Mouse (Mus musculus) forebrain, postnatal 0 days (tissue): Measurements from ENCODE around the gene Arhgef11. TPM values are rescaled to one million over a fixed set of nuclear protein-coding genes. Genes with fewer than 3 reads are reported as not detected.

Source experiments
- ATAC-seq: fragments of 200-750 bp; cut with Nextera tagmentation; 2 replicates; pipeline ENCODE4 v1.8.0; 2017; ENCODE audit warnings: mild to moderate bottlenecking, moderate library complexity
- DNase-seq: peaks from one replicate; pipeline ENCODE4 v3.0.0-alpha.2; 2015
- H3K27ac ChIP-seq: fragments of 300-500 bp; sonication (generic); 2 replicates; pipeline ENCODE4 v1.5.1; 2014; ENCODE audit warnings: low read depth, mild to moderate bottlenecking, antibody characterized with exemption, low read length, moderate library complexity, mixed read lengths
- H3K27me3 ChIP-seq: fragments of 300-500 bp; sonication (generic); 2 replicates; pipeline ENCODE4 v1.6.1; 2014; ENCODE audit warnings: mild to moderate bottlenecking, low read length, mixed read lengths; ENCODE audit not compliant: insufficient read depth
- H3K36me3 ChIP-seq: fragments of 300-500 bp; sonication (generic); 2 replicates; pipeline ENCODE4 v1.6.1; 2014; ENCODE audit warnings: mild to moderate bottlenecking, moderate library complexity; ENCODE audit not compliant: insufficient read depth
- H3K4me1 ChIP-seq: fragments of 300-500 bp; sonication (generic); 2 replicates; pipeline ENCODE4 v1.6.1; 2014; ENCODE audit warnings: antibody characterized with exemption; ENCODE audit not compliant: insufficient read depth
- H3K4me2 ChIP-seq: fragments of 300-500 bp; sonication (generic); 2 replicates; pipeline ENCODE4 v1.6.1; 2014; ENCODE audit warnings: low read depth, mild to moderate bottlenecking, moderate library complexity
- H3K4me3 ChIP-seq: fragments of 300-500 bp; sonication (generic); 2 replicates; pipeline ENCODE4 v1.5.1; 2014; ENCODE audit warnings: low read depth, low read length, mixed read lengths
- H3K9ac ChIP-seq: fragments of 300-500 bp; sonication (generic); 2 replicates; pipeline ENCODE4 v1.6.1; 2014; ENCODE audit warnings: mild to moderate bottlenecking
- H3K9me3 ChIP-seq: fragments of 300-500 bp; sonication (generic); 2 replicates; pipeline ENCODE4 v1.6.1; 2016; ENCODE audit warnings: low read length
- CTCF ChIP-seq: sonication (generic); IDR thresholded peaks from 2 replicates; pipeline ENCODE4 v1.5.1; 2016; ENCODE audit warnings: antibody characterized with exemption, control low read depth, low read depth
- WGBS: fragments of 180-500 bp; shearing (Covaris S2); extraction: QIAGEN DNeasy Blood & Tissue Kit; methylation state at CpG from one replicate; pipeline ENCODE4 v1.1.7; 2014; 5-methylcytosine and 5-hydroxymethylcytosine counted together
- polyA plus RNA-seq: library from polyadenylated mRNA; unstranded; fragments of >200 nt; fragmentation: Nextera tagmentation; extraction: Ambion mirVana; gene quantifications from 2 replicates; pipeline ENCODE4 v1.2.1, GENCODE M21; 2015
- total RNA-seq: library from RNA; depleted of rRNA; stranded (reverse); fragments of >200 nt; gene quantifications from 2 replicates; pipeline ENCODE4 v1.2.3, GENCODE M21; 2014

The Arhgef11 gene
- total and polyA plus RNA-seq, 2 experiments from 2014 or later, result 10.7 to 52.6 TPM

DNA sequence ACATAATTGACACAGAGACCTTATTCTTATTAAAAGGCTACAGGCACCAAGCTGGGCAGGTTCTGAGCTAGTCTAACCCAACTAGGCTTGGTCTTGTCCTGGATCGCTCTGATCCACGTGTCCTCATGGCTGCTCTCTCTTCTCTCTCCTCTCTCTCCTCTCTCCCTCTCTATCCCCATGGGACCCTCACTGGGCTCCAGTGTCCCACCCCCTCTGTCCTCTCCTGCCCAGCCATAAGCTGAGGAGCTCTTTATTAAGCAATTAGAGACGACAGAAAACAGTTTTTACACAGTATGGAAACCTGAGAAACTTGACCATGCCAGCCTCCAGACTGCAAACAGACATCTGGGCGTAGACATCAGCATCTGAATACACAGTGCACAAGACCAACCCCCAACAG, 14.0 kb downstream of the Arhgef11 start:
- Histone ChIP-seq H3K9me3 (no peaks in the 10 kb centered on the region), H3K36me3 (no peaks in the 10 kb centered on the region), H3K4me3 (no peak overlapping the region), H3K27ac (no peak overlapping the region), H3K4me2 (no peak overlapping the region), H3K4me1 (0 out of 2 replicates have a peak, but pooled peaks cover 3% of the 10 kb centered on the region), H3K9ac (no peak overlapping the region), H3K27me3 (no peaks in the 10 kb centered on the region)
- no peak for TF ChIP-seq CTCF
- 75% methylated on average over 4 of the region's 4 CpGs for WGBS
- ATAC-seq (no peak), DNase-seq (no peak)

DNA sequence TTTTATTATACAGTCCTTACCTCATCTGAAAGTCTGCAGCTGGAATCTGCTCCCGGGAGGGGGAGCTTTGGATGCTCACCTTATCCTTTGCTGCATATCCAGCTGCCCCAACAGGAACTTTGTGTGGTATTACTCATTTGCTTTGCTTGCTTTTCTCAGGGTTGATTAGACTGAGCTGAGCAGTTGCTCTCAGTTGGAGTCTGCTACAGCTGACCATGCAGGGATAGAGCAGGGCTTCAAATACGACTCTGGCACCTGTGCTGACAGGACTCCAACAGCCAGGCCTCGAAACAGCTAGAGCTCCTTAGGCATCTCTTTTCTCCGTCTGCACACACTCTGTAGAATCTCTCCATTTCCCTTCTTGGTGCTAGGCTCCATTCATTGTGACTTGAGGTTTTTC, 18.2 kb downstream of the Arhgef11 start:
- no peaks in the 10 kb centered on the region for H3K36me3 ChIP-seq
- 0 out of 2 replicates have a peak, but pooled peaks cover 3% of the 10 kb centered on the region for H3K4me1 ChIP-seq
- ATAC-seq (no peak), DNase-seq (no peak)
- no peaks in the 10 kb centered on the region for H3K27me3 ChIP-seq
- TF ChIP-seq CTCF, result no peak
- no peak overlapping the region for H3K4me2 ChIP-seq
- no peak overlapping the region for H3K9ac ChIP-seq
- no peak overlapping the region for H3K27ac ChIP-seq
- H3K9me3 ChIP-seq, result no peaks in the 10 kb centered on the region
- 59% methylated on average over 4 of the region's 4 CpGs for WGBS
- no peak overlapping the region for H3K4me3 ChIP-seq

DNA sequence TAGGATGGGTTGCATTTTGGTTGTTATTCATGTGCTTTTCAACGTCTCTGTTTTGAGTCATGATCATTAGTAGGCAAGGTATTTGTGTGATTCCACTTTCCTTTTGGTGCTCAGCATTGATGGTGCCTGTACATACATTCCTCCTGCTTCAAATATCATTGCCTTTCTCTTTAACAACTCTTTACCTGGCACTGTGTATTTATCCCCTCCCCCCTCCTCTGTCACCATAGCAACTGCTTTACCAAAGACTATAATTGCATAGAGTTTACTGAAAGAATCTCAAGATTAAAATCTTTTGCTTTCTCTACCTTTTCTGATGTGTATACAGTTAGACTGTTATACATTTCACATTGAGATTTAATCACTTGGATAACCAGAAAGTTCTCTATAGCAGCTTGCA, 26.1 kb downstream of the Arhgef11 start:
- TF ChIP-seq CTCF, result no peak
- DNase-seq (peak; percentile 40), ATAC-seq (peak; percentile 82)
- no peak overlapping the region for H3K4me3 ChIP-seq
- no peak overlapping the region for H3K9ac ChIP-seq
- H3K9me3 ChIP-seq, result no peaks in the 10 kb centered on the region
- no peaks in the 10 kb centered on the region for H3K27me3 ChIP-seq
- H3K27ac ChIP-seq, result no peak overlapping the region
- H3K4me2 ChIP-seq, result no peak overlapping the region
- H3K36me3 ChIP-seq, result no peaks in the 10 kb centered on the region
- H3K4me1 ChIP-seq, result no peaks in the 10 kb centered on the region
- 36% methylated on average over 1 of the region's 1 CpGs for WGBS

DNA sequence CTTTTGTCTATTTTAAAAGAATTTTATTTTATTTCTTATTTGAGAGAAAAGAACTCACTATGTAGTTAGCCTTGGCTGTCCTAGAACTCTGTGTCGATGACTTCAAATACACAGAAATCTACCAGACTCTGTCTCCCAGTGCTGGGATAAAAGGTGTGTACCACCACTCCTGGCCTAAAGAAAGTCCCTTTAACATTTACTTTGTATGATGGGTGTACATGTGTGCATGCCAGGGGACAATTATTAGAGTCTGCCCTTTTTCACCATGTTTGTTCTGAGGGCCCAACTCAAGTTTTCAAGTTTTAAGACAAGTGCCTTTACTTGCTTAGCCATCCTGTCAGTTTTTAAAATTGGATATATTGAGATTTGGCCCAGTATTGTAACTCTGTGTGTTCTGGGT, 28.8 kb downstream of the Arhgef11 start:
- no peaks in the 10 kb centered on the region for H3K36me3 ChIP-seq
- H3K4me3 ChIP-seq, result no peak overlapping the region
- no peak overlapping the region for H3K27ac ChIP-seq
- TF ChIP-seq CTCF, result no peak
- no peaks in the 10 kb centered on the region for H3K4me1 ChIP-seq
- DNase-seq, result no peak
- 98% methylated on average over 1 of the region's 1 CpGs for WGBS
- no peak for ATAC-seq
- no peaks in the 10 kb centered on the region for H3K9me3 ChIP-seq
- no peak overlapping the region for H3K4me2 ChIP-seq
- no peak overlapping the region for H3K9ac ChIP-seq
- no peaks in the 10 kb centered on the region for H3K27me3 ChIP-seq

DNA sequence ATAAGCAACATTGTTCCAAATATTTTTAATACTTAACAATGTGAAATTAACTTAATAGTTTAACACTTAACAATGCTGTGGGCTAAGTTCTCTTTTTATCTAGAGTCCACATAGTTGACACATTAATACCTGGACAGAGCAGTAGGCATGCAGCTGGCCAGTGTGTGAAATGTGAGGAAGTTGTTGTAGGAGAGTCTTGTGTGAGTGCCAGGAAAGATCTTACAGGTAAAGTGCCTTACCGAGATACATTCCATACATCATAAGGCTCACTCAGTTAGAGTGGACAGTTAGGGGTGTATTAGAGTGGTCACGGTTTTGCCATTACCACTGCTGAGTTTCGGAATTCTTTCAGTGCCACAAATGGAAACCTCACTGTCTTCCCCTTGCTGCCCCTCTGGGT, 31.7 kb downstream of the Arhgef11 start:
- TF ChIP-seq CTCF, result no peak
- no peak overlapping the region for H3K4me3 ChIP-seq
- no peak overlapping the region for H3K9ac ChIP-seq
- 97% methylated on average over 3 of the region's 3 CpGs for WGBS
- no peak for ATAC-seq
- DNase-seq, result no peak
- no peaks in the 10 kb centered on the region for H3K9me3 ChIP-seq
- no peaks in the 10 kb centered on the region for H3K36me3 ChIP-seq
- H3K4me2 ChIP-seq, result no peak overlapping the region
- H3K4me1 ChIP-seq, result no peaks in the 10 kb centered on the region
- no peaks in the 10 kb centered on the region for H3K27me3 ChIP-seq
- no peak overlapping the region for H3K27ac ChIP-seq

DNA sequence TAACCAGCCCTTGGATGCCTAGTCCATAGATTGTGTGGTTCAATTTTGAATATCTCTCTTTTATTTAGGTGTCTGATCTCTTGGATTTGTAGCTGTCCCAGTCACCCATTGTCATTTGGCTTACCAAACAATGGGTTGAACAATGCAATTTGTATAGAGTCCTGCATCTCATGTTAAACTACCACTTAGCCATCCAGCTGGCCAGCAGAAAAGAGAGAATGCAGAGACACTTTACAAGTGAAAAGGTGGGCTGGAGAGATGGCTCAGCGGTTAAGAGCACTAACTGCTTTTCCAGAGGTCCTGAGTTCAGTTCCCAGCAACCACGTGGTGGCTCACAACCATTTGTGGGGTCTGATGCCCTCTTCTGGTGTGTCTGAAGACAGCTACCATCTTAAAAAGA, 41.0 kb downstream of the Arhgef11 start:
- ATAC-seq (no peak), DNase-seq (no peak)
- H3K4me2 ChIP-seq, result no peak overlapping the region
- no peak overlapping the region for H3K4me3 ChIP-seq
- H3K9ac ChIP-seq, result no peak overlapping the region
- whole genome bisulfite sequencing, result 73% methylated on average over 2 of the region's 2 CpGs
- no peaks in the 10 kb centered on the region for H3K36me3 ChIP-seq
- no peak for TF ChIP-seq CTCF
- H3K27ac ChIP-seq, result no peak overlapping the region
- H3K4me1 ChIP-seq, result 0 out of 2 replicates have a peak, but pooled peaks cover 3% of the 10 kb centered on the region
- H3K9me3 ChIP-seq, result no peaks in the 10 kb centered on the region
- no peaks in the 10 kb centered on the region for H3K27me3 ChIP-seq

DNA sequence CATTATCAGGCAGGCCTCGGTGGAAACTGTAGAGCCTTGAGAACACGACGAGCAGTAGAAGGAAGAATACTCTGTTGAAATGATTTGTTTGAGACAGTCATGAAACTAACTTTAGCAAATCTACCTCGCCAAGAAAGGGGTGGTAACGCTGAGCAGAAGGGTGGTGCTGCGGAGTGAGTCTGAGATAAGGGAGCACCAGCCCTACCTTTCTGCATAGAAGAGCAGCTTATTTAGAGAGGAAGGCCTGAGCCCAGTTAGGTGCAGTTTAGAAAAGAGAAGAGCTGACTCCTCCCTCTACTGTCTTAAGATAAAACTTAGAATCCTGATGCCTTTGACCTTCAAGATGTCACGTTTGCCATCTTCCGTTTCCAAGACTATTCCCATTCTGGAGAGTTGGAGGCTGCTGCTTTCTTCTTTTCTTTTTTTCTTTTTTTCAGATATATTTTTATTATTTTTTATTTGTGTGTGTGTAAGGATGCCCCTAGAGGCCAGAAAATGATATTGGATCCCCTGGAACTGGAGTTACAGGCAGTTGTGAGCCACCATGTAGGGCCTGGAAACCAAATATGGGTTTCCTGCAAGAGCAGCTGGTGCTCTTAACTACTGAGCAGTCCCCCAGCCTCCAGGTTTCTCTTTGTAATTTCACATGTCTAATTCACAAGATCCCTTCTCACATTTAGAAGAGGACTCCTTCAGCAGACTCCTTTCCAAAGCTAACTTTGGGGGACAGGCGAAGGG, 42.5 kb downstream of the Arhgef11 start:
- ATAC-seq (0 out of 2 replicates have a peak, but pooled peaks have one; percentile 43), DNase-seq (no peak)
- Histone ChIP-seq H3K36me3 (no peaks in the 10 kb centered on the region), H3K27ac (0 out of 2 replicates have a peak overlapping the region, but pooled peaks have one; percentile 29), H3K4me2 (no peak overlapping the region), H3K9me3 (no peaks in the 10 kb centered on the region), H3K4me3 (no peak overlapping the region), H3K27me3 (no peaks in the 10 kb centered on the region), H3K4me1 (0 out of 2 replicates have a peak, but pooled peaks cover 3% of the 10 kb centered on the region), H3K9ac (no peak overlapping the region)
- 93% methylated on average over 9 of the region's 9 CpGs for WGBS
- peak; percentile 29; the same call in 1 of the 2 replicates for TF ChIP-seq CTCF
